Mouse (Mus musculus) heart, adult 11 months (tissue): ENCODE measurements at regions not wholly inside any gene's neighbourhood (a gene's known extent, or its start where the extent isn't known, plus 50 kb on each side); places are given as distances from the start of the nearest gene placed in this dataset.
"Not testable (repeated sequence)": the region's sequence is repeated elsewhere in the genome, so short reads cannot be mapped to it uniquely, and the experiment has no call there.

Experiments used
- DNase-seq: peaks from one replicate; pipeline ENCODE4 v3.0.0; 2022

DNA sequence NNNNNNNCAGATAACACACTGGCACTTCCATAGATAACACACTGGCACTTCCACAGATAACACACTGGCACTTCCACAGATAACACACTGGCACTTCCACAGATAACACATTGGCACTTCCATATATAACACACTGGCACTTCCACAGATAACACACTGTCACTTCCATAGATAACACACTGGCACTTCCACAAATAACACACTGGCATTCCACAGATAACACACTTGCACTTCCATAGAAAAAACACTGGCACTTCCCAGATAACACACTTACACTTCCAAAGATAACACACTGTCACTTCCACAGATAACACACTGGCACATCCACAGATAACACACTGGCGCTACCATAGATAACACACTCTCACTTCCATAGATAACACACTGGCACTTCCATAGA is 105.7 kb upstream of the Afdn start:
- not testable (repeated sequence) for DNase-seq

DNA sequence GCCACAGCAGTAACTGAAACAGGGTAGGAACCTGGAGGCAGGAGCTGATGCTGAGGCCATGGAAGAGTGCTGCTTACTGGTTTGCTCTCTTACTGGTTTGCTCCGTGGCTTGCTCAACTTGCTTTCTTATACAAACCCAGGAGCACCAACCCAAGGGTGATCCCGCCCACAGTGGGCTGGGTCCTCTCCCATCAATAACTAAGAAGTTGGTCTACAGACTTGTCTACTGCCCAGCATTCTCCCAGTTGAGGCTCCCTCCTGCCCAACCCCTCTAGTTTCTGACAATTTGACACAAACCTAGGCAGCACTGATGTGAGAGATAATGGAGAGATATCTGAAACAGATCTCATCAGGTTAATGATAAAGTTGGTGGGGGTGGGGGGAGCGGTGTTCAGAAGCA is 104.3 kb upstream of the Afdn start:
- DNase-seq, result no peak

DNA sequence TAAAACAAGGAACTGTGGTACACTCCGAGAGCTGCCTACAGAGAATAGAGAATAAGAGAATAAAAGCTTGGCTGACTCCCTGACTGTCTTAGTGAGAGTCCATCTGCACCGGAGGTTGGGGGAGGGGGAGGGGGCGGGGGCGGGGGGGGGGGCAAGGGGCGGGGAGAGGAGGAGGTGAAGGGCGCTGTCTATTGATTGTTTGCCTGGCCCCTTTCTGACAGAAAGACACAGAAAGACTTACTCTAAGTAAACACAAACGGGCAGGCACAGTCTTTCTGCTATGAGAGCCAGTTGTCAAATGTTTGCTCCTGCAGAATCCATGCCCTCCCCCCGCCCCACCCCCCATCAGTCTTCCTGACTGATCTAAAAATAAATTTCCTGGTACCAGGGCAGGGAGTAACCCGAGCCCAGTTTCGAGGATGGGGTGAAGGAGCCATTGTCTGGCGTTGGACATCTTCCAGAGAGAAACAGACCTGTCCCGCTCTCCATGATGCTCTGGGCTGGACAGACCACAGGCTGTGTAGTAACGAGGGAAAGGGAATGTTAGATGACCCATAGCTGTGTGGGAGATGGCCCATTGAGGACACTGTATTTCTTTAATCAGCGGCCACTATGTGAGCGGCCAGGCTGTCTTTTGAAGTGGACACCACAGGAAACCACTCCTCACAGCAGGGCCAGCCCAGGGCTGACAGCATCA is 103.7 kb upstream of the Afdn start:
- DNase-seq, result peak; percentile 95

DNA sequence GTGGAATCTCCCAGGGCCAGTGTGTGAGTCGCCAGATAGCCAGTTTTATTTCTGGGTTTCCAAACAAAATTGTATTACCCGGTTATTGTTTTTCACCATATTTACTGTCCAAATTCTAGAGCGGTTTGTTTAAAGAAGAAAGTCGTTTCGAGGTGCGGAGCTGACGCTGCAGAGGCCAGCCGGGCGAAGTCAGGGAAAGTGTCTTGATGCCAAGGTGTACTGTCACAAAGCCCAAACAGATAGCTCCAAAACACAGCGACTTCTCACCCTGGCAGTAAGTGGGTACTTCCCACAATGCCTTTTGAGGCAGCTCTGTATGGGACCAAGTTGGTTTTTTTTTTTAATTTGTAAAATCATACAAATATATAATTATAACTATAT is 103.2 kb upstream of the Afdn start:
- no peak for DNase-seq

DNA sequence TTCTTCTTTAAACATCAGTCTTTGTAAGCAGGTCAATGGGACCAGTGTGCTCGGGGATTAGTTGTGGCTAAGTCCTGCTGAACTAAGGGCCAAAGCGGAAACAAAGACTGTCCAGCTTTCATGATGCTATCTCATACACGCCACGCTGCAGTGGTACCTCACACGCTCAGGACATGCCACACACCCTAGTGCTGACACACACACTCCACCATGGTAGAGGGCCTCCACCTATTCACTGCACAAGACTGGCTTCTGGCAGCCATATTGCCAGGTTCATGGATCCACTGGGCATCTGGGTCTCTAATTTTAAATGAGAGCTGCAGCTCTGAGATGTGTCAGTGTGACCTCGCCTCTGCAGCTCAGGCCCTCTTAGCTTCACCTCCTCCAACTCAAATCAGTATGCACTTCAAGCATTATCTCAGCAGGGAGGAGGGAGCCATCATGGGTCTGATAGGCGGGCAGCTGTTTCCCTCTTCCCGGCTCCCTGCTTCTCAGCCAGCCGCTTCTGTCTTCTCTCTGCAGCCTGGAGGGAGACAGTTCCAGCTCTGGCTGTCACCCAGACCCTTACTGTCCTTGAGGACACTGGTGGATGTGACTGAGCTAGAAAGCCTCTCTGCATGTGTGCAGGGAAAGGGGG is 102.6 kb upstream of the Afdn start:
- DNase-seq, result peak; percentile 97

DNA sequence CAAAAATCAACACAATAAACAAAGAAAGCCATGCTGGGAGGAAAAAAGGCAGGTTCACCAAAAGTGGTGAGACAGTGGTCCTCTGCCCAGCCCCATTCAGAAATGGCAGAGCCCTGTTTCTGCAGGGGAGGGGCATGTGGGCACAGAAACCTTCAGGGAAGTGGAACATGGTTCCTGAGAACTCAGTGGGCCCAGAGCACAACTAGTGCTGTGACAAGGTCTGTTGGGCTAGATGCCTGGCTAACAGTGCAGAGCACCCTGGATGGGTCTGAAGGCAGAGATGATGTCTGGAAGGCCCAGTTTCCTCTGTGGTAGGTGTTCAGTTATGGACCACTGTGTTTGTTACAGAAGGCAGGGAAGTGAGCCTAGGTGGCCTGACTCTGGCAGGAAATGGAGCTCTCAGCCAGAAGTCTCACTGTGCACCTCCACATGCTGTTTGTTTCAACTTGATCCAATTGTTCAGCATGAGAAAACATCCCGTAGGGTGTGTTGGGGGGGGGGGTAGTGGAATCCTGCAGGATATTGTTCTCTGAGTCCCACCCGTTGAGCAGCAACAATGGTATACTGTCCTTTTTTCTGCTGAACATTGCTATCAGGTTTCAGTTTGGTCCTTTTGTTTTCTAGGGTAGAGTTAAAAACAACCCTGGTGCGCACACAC is 101.9 kb upstream of the Afdn start:
- peak; percentile 95 for DNase-seq

DNA sequence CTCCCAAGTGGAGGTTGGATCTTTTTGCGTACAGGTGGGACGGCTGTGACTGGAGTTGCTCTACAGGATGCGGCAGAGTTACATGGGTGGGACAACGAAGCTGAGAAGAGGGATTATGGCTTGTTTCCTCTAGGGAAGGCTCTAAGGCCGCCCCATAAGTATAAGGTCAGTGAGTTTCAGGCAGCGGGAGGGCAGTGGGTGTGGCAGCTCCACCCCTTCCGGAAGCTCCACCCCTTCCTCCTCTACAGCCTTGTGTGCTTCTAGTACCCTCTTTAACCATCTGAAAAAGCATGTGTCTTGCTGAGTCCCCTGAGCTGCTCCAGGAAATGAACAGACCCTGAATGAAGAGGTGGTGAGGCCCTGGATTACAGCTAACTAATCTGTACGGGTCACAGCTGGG is 101.2 kb upstream of the Afdn start:
- peak; percentile 98 for DNase-seq

DNA sequence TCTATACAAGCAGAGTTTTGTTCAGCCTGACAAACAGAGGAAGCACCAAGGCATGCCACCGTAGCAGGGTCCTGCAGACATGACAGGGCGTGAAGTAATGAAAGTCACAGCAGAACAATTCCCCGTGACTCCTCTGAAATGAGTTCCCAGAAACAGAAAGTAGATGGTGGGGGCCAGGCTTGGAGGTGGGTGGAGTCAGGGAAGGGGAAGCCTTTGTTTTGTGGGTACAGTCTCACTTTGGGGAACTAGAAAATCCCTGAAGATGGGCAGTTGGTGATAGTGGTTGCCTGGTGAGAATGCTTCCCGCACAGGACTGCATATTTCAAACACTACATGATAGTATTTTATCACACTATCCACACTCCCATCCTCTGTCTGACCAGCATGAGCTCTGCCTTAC is 100.4 kb upstream of the Afdn start:
- DNase-seq, result no peak

DNA sequence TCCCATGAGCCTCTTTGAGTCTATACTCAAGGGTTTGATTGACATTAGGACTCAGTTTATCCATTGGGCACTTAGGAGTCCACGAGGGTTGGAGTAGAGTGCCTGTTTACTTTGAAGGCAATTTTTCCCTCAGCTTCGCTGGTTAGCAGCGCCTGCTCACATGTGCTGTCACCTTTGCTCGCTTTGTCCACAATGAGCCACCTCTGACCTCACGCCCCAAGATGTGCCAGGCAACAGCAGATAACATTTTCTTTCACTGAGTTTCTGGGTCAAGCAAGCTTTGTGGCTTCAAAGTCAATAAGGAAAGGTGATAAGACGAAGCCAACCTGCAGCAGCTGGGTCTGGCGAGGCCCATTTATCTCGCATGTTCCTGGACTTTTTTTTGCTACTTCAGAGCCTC is 99.3 kb upstream of the Afdn start:
- DNase-seq, result no peak

DNA sequence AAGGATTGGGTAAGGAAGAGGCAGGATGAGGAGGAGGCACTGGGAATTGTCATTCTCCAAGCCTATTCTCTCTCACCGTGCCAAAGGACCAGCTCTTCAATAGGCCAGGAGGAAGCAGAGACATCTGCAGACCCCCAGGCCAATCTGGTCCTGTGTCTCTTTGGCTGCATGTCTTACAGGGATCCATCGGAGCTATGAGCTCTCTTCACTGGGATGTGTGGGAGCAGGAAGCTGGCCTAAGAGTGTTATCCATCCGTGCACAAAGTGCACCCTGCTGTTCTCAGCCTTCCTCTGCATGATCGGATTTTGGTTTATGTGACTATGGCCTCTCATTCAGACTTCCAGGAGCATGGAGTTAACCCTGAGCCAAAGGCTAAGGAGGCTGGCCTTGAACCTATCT is 98.2 kb upstream of the Afdn start:
- no peak for DNase-seq
